Mouse (Mus musculus): Measurements from ENCODE around the gene Olfr993. TPM values are rescaled to one million over a fixed set of nuclear protein-coding genes. Genes with fewer than 3 reads are reported as not detected.

Gene Olfr993
- not detected in 2 replicates for polyA plus RNA-seq (2015; fragmentation: Nextera tagmentation; extraction: Ambion mirVana)

- no peak within 1 kb of the TSS for H3K9ac ChIP-seq (ENCODE audit: low read length)
Measured at GRCm38 (mm10) chr2:85414777-85415176, at the start of gene Olfr993. TSS of gene Olfr993 (minus strand) at chr2:85414877.

GRCm38 (mm10) chr2:85443539-85443938 lies 28.9 kb upstream of the Olfr993 start, which contains the start of gene Olfr995:
TSS of gene Olfr995 (minus strand) at chr2:85443639.
- Histone ChIP-seq H3K36me3 (ENCODE audit: control insufficient read depth, insufficient read depth) (no peaks in the 10 kb centered on the region), H3K9me3 (replicated peaks; ENCODE audit: control insufficient read depth, low read length) (no peaks in the 10 kb centered on the region), H3K4me1 (ENCODE audit: control insufficient read depth, insufficient read depth, low read length) (no peaks in the 10 kb centered on the region), H3K4me2 (ENCODE audit: low read depth, low read length) (no peak within 1 kb of the TSS), H3K4me3 (ENCODE audit: low read length) (no peak within 1 kb of the TSS), H3K9ac (ENCODE audit: low read length) (no peak within 1 kb of the TSS), H3K27me3 (ENCODE audit: control insufficient read depth, insufficient read depth, low read length) (no peaks in the 10 kb centered on the region), H3K27ac (ENCODE audit: low read length) (no peak within 1 kb of the TSS)
- 20% methylated on average over 1 of the region's 1 CpGs for WGBS
- no peak for ATAC-seq (replicated peaks; ENCODE audit: extremely low read depth, insufficient read depth, low FRiP score)

More at GRCm38 (mm10) chr2:85414777-85415176, at the start of gene Olfr993:
- H3K36me3 ChIP-seq (ENCODE audit: control insufficient read depth, insufficient read depth), result no peaks in the 10 kb centered on the region
- no peaks in the 10 kb centered on the region for H3K4me1 ChIP-seq (ENCODE audit: control insufficient read depth, insufficient read depth, low read length)
- H3K4me2 ChIP-seq (ENCODE audit: low read depth, low read length), result no peak within 1 kb of the TSS
- no peak for ATAC-seq (replicated peaks; ENCODE audit: extremely low read depth, insufficient read depth, low FRiP score)
- no peak within 1 kb of the TSS for H3K27ac ChIP-seq (ENCODE audit: low read length)
- H3K4me3 ChIP-seq (ENCODE audit: low read length), result no peak within 1 kb of the TSS
- no peaks in the 10 kb centered on the region for H3K27me3 ChIP-seq (ENCODE audit: control insufficient read depth, insufficient read depth, low read length)
- no peaks in the 10 kb centered on the region for H3K9me3 ChIP-seq (replicated peaks; ENCODE audit: control insufficient read depth, low read length)

DNA sequence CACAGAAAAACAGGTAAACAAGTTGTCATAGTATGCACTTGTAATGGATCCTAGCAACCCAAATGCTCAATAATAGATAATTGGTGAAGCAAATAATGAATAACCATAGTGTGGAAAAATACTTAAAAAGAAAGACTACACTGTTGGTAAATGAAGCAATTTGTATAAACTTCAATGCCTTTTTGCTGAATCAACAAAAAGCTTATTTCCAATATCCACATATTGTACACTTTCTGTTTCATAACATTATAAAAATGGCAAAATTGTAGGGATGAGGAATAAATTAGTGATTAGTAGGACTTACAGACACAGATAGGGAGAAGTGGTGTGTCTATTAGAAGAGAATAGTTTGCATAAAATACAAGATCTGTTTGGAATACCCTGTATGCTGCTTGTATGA lies 27.9 kb upstream of the Olfr993 start:
- H3K27me3 ChIP-seq (ENCODE audit: control insufficient read depth, insufficient read depth, low read length), result no peaks in the 10 kb centered on the region

DNA sequence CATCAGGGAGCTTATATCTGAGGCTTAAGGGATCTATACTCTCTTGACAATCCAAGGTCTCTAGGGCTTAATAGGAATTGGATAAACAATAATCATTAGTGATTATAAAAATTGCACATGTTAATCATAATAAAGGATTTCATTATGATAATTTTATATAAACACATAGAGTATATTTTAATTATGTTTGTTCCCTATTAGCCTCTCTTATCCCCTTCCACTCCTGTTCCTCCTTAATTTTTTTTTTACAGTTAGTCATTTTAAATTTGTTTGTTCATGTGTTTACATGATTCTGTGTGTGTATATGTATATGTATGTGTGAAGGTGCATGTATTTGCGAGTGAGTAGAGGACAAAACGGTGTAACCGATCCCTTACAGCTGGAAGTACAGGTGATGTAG lies 21.7 kb upstream of the Olfr993 start, which contains the start of gene Olfr994:
Gene Olfr994, minus strand, starts transcription at position 101 of the 400 bp plus-strand sequence.
- Histone ChIP-seq H3K27ac (ENCODE audit: low read length) (no peak within 1 kb of the TSS), H3K9me3 (replicated peaks; ENCODE audit: control insufficient read depth, low read length) (no peaks in the 10 kb centered on the region), H3K4me1 (ENCODE audit: control insufficient read depth, insufficient read depth, low read length) (no peaks in the 10 kb centered on the region), H3K4me2 (ENCODE audit: low read depth, low read length) (no peak within 1 kb of the TSS), H3K27me3 (ENCODE audit: control insufficient read depth, insufficient read depth, low read length) (no peaks in the 10 kb centered on the region), H3K4me3 (ENCODE audit: low read length) (no peak within 1 kb of the TSS), H3K36me3 (ENCODE audit: control insufficient read depth, insufficient read depth) (no peaks in the 10 kb centered on the region), H3K9ac (ENCODE audit: low read length) (no peak within 1 kb of the TSS)
- no peak for ATAC-seq (replicated peaks; ENCODE audit: extremely low read depth, insufficient read depth, low FRiP score)
- 86% methylated on average over 3 of the region's 3 CpGs for WGBS

More for the DNA sequence above, 27.9 kb upstream of the Olfr993 start:
- Histone ChIP-seq H3K9me3 (replicated peaks; ENCODE audit: control insufficient read depth, low read length) (no peaks in the 10 kb centered on the region), H3K9ac (ENCODE audit: low read length) (no peak overlapping the region), H3K4me1 (ENCODE audit: control insufficient read depth, insufficient read depth, low read length) (no peaks in the 10 kb centered on the region), H3K4me2 (ENCODE audit: low read depth, low read length) (no peak overlapping the region), H3K36me3 (ENCODE audit: control insufficient read depth, insufficient read depth) (no peaks in the 10 kb centered on the region), H3K27ac (ENCODE audit: low read length) (no peak overlapping the region), H3K4me3 (ENCODE audit: low read length) (no peak overlapping the region)
- ATAC-seq (replicated peaks; ENCODE audit: extremely low read depth, insufficient read depth, low FRiP score), result no peak

- no peaks in the 10 kb centered on the region for H3K4me1 ChIP-seq (ENCODE audit: control insufficient read depth, insufficient read depth, low read length)
- WGBS, result 77% methylated on average over 1 of the region's 1 CpGs
- no peak overlapping the region for H3K4me3 ChIP-seq (ENCODE audit: low read length)
- no peak overlapping the region for H3K9ac ChIP-seq (ENCODE audit: low read length)
- no peak overlapping the region for H3K27ac ChIP-seq (ENCODE audit: low read length)
- no peaks in the 10 kb centered on the region for H3K36me3 ChIP-seq (ENCODE audit: control insufficient read depth, insufficient read depth)
- ATAC-seq (replicated peaks; ENCODE audit: extremely low read depth, insufficient read depth, low FRiP score), result no peak
- no peaks in the 10 kb centered on the region for H3K27me3 ChIP-seq (ENCODE audit: control insufficient read depth, insufficient read depth, low read length)
- no peaks in the 10 kb centered on the region for H3K9me3 ChIP-seq (replicated peaks; ENCODE audit: control insufficient read depth, low read length)
- no peak overlapping the region for H3K4me2 ChIP-seq (ENCODE audit: low read depth, low read length)
Measured at GRCm38 (mm10) chr2:85425893-85426292, 11.2 kb upstream of the Olfr993 start.

DNA sequence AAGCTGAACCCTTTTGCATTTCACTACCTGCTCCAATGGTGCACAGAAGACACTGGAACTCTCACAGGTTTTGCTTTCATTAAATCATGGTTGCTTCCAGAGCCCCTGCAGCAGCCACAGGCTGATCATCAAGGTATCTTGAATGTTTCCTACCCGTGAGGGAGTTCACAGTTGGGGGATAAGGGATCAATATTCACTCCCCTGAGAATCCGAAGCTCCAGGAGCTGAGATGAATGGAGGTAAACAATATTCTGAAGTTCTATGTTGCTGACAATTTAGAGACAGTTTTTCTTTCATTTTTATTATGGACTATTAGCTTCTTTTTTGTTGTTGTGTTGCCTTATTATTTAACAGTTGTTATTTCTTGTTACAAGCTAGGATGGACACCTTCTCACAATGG lies 5.3 kb downstream of the Olfr993 start, which contains the start of gene Olfr992:
Gene Olfr992, minus strand, starts transcription at position 101 of the 400 bp plus-strand sequence.
- H3K9ac ChIP-seq (ENCODE audit: low read length), result no peak within 1 kb of the TSS
- no peak within 1 kb of the TSS for H3K27ac ChIP-seq (ENCODE audit: low read length)
- H3K27me3 ChIP-seq (ENCODE audit: control insufficient read depth, insufficient read depth, low read length), result no peaks in the 10 kb centered on the region
- 49% methylated on average over 2 of the region's 2 CpGs for WGBS
- ATAC-seq (replicated peaks; ENCODE audit: extremely low read depth, insufficient read depth, low FRiP score), result no peak
- H3K4me3 ChIP-seq (ENCODE audit: low read length), result no peak within 1 kb of the TSS
- H3K9me3 ChIP-seq (replicated peaks; ENCODE audit: control insufficient read depth, low read length), result no peaks in the 10 kb centered on the region
- no peak within 1 kb of the TSS for H3K4me2 ChIP-seq (ENCODE audit: low read depth, low read length)
- no peaks in the 10 kb centered on the region for H3K4me1 ChIP-seq (ENCODE audit: control insufficient read depth, insufficient read depth, low read length)
- H3K36me3 ChIP-seq (ENCODE audit: control insufficient read depth, insufficient read depth), result no peaks in the 10 kb centered on the region

Other genes with a start within 250 kb of the Olfr993 start
- 0.33 and 0.49 TPM in 2 replicates for gene Lrrc55, start 217.7 kb downstream of the Olfr993 start, polyA plus RNA-seq (2015; fragmentation: Nextera tagmentation; extraction: Ambion mirVana)
- gene Olfr987, start 75.6 kb downstream of the Olfr993 start, polyA plus RNA-seq (2015; fragmentation: Nextera tagmentation; extraction: Ambion mirVana), result not detected in 2 replicates
- gene Olfr988, start 51.6 kb downstream of the Olfr993 start, polyA plus RNA-seq (2015; fragmentation: Nextera tagmentation; extraction: Ambion mirVana), result not detected in 2 replicates
- not detected in 2 replicates for gene Olfr992, start 5.4 kb downstream of the Olfr993 start, polyA plus RNA-seq (2015; fragmentation: Nextera tagmentation; extraction: Ambion mirVana)
- gene Olfr994, start 21.6 kb upstream of the Olfr993 start, polyA plus RNA-seq (2015; fragmentation: Nextera tagmentation; extraction: Ambion mirVana), result not detected in 2 replicates
- not detected in 2 replicates for gene Olfr995, start 28.8 kb upstream of the Olfr993 start, polyA plus RNA-seq (2015; fragmentation: Nextera tagmentation; extraction: Ambion mirVana)
- gene 4833423E24Rik, start 104.1 kb upstream of the Olfr993 start, polyA plus RNA-seq (2015; fragmentation: Nextera tagmentation; extraction: Ambion mirVana), result 0.15 and 0.29 TPM in 2 replicates
- gene Olfr996, start 164.3 kb upstream of the Olfr993 start, polyA plus RNA-seq (2015; fragmentation: Nextera tagmentation; extraction: Ambion mirVana), result not detected in 2 replicates
- gene Olfr998, start 174.1 kb upstream of the Olfr993 start, polyA plus RNA-seq (2015; fragmentation: Nextera tagmentation; extraction: Ambion mirVana), result not detected in 2 replicates
- gene Olfr1000, start 197.0 kb upstream of the Olfr993 start, polyA plus RNA-seq (2015; fragmentation: Nextera tagmentation; extraction: Ambion mirVana), result not detected in 2 replicates
- not detected in 2 replicates for gene Olfr1002, start 235.8 kb upstream of the Olfr993 start, polyA plus RNA-seq (2015; fragmentation: Nextera tagmentation; extraction: Ambion mirVana)
- not detected in 2 replicates for gene Olfr154, start 249.6 kb upstream of the Olfr993 start, polyA plus RNA-seq (2015; fragmentation: Nextera tagmentation; extraction: Ambion mirVana)